Mouse (Mus musculus) hindbrain, embryonic 10.5 days (tissue): ENCODE data around the gene Akap9. TPM values are rescaled to one million over a fixed set of nuclear protein-coding genes. Genes with fewer than 3 reads are reported as not detected.
"Not testable (repeated sequence)": the region's sequence is repeated elsewhere in the genome, so short reads cannot be mapped to it uniquely, and the experiment has no call there.

Experiments used
- DNase-seq: peaks from one replicate; pipeline ENCODE4 v3.0.0-alpha.2; 2017; ENCODE audit warnings: low spot score
- H3K27ac ChIP-seq: fragments of 300-500 bp; sonication (generic); 2 replicates; pipeline ENCODE4 v1.5.1; 2016; ENCODE audit warnings: mild to moderate bottlenecking, moderate library complexity
- H3K27me3 ChIP-seq: fragments of 300-500 bp; sonication (generic); 2 replicates; pipeline ENCODE4 v1.6.1; 2016; ENCODE audit warnings: mild to moderate bottlenecking; ENCODE audit not compliant: poor library complexity, insufficient read depth, severe bottlenecking
- H3K36me3 ChIP-seq: fragments of 300-500 bp; sonication (generic); 2 replicates; pipeline ENCODE4 v1.6.1; 2016; ENCODE audit warnings: mild to moderate bottlenecking, moderate library complexity
- H3K4me1 ChIP-seq: fragments of 300-500 bp; sonication (generic); replicated peaks from 2 replicates; pipeline ENCODE4 v1.6.1; 2016; ENCODE audit warnings: mild to moderate bottlenecking
- H3K4me3 ChIP-seq: fragments of 300-500 bp; sonication (generic); 2 replicates; pipeline ENCODE4 v1.5.1; 2016; ENCODE audit warnings: mild to moderate bottlenecking, moderate library complexity
- H3K9me3 ChIP-seq: fragments of 300-500 bp; sonication (generic); 2 replicates; pipeline ENCODE4 v1.6.1; 2016; ENCODE audit warnings: mild to moderate bottlenecking, moderate library complexity
- WGBS: fragments of 180-500 bp; shearing (Covaris S2); methylation state at CpG from one replicate; pipeline ENCODE4 v1.1.7; 2016; 5-methylcytosine and 5-hydroxymethylcytosine counted together
- polyA plus RNA-seq: library from polyadenylated mRNA; unstranded; fragments of >200 nt; fragmentation: Nextera tagmentation; extraction: Ambion mirVana; gene quantifications from 2 replicates; pipeline ENCODE4 v1.2.1, GENCODE M21; 2016

Akap9 gene
- polyA plus RNA-seq, 1 experiment from 2014 or later: 122 TPM

GRCm38 (mm10) chr5:3976111-3976510 is 48.3 kb downstream of the Akap9 start:
- Histone ChIP-seq H3K4me3 (no peak overlapping the region), H3K27me3 (no peaks in the 10 kb centered on the region)

DNA sequence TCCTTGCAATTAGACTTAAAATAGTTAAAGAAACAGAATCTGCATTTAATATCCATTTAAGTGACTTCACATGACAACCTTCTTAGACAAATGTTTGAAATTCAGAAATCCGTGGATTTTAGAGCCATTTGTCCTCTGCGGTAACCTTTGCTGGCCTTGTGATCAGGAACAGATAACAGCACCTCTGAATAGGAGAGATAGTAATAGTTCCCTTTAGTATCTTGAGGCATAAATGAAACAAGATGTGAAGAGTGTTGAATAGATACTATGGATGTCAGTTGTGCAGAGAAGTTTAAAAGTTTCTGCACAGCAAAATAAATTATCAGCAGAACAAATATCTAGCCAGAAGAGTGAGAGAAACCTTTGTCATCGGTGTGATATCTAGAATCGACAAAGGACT is 50.0 kb downstream of the Akap9 start:
- WGBS: 94% methylated on average over 4 of the region's 4 CpGs

More at GRCm38 (mm10) chr5:3976111-3976510, 48.3 kb downstream of the Akap9 start:
- Histone ChIP-seq H3K27ac (no peak overlapping the region), H3K36me3 (peaks cover 92% of the 10 kb centered on the region), H3K9me3 (no peaks in the 10 kb centered on the region), H3K4me1 (no peaks in the 10 kb centered on the region)
- 94% methylated on average over 8 of the region's 8 CpGs for WGBS
- DNase-seq: no peak

DNA sequence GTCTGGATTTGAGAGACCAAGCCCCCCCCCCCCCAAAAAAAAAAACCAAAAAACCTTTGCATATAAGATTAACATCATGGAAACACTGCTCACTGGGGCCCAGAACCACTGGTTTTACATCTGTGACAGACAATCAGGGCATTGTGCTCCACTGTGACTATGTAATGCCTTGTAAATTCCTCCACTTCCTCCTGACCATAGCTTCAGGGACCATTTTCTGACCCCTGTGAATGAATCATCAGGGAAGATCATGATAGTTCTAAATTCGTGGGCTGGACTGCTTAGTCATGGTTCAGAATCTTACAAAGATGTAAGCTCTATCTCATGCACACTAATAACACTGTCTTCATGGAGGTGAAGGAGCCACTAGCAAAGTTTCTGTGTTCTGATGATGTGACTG is 61.8 kb downstream of the Akap9 start:
- H3K4me3 ChIP-seq: no peak overlapping the region
- H3K4me1 ChIP-seq: no peaks in the 10 kb centered on the region
- no peak for DNase-seq
- H3K36me3 ChIP-seq: peaks cover 50% of the 10 kb centered on the region
- no peak overlapping the region for H3K27ac ChIP-seq
- no peaks in the 10 kb centered on the region for H3K27me3 ChIP-seq
- no peaks in the 10 kb centered on the region for H3K9me3 ChIP-seq
- WGBS: 90% methylated on average over 1 of the region's 1 CpGs

More for the DNA sequence above, 50.0 kb downstream of the Akap9 start:
- Histone ChIP-seq H3K4me3 (no peak overlapping the region), H3K4me1 (no peaks in the 10 kb centered on the region), H3K27me3 (no peaks in the 10 kb centered on the region), H3K36me3 (peaks cover 79% of the 10 kb centered on the region), H3K27ac (no peak overlapping the region), H3K9me3 (no peaks in the 10 kb centered on the region)
- DNase-seq: no peak

GRCm38 (mm10) chr5:3990499-3990898 is 62.6 kb downstream of the Akap9 start:
- no peaks in the 10 kb centered on the region for H3K27me3 ChIP-seq
- H3K27ac ChIP-seq: no peak overlapping the region
- no peaks in the 10 kb centered on the region for H3K4me1 ChIP-seq
- no peak overlapping the region for H3K4me3 ChIP-seq
- no peak for DNase-seq
- no peaks in the 10 kb centered on the region for H3K9me3 ChIP-seq
- WGBS: 83% methylated on average over 1 of the region's 1 CpGs
- peaks cover 52% of the 10 kb centered on the region for H3K36me3 ChIP-seq

DNA sequence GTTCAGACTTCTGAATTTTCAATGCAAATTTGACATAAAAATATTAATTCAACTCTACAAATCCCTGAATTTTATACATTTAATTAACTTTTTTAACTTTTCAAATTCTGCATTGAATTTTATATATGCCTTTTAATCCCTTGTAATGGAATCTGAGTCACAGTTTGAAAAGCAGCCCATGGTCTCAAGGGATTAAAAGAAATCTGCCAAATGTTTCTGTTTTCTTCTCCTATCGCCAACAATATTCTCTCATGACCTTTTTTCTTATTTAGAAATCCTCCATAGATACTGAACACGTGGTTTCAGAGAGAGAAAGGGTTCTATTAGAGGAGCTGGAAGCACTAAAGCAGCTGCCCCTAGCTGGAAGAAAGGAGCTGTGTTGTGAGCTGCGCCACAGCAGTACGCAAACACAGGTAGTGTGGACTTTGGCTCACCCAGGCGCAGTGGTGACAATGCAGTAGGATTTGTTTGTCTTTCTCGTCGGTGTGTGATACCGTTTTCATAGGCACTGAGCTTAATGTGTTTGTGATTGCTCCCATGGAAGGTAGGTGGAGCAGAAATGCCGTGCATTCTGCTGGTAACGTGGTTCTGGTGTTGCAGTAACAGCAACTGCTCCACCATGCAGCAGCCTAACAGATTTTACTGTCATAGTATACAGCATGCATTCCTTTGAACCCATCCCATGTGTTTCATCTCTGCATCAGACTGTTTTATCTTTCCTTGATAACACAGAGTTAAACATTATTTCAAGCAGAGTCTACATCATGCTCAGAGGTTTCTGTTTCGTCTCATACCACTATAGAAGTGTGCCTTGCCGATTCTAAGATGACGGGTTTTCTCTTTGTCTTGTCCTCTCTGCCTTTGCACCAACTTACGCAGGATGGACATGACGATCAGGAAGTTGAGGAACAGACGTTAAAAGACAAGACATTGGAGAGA is 76.9 kb downstream of the Akap9 start:
- 92% methylated on average over 16 of the region's 16 CpGs for WGBS
- no peak for DNase-seq
- no peaks in the 10 kb centered on the region for H3K27me3 ChIP-seq
- H3K4me3 ChIP-seq: no peak overlapping the region
- H3K27ac ChIP-seq: no peak overlapping the region
- H3K36me3 ChIP-seq: peaks cover 64% of the 10 kb centered on the region
- no peaks in the 10 kb centered on the region for H3K9me3 ChIP-seq
- H3K4me1 ChIP-seq: no peaks in the 10 kb centered on the region

- no peak for DNase-seq
- H3K27ac ChIP-seq: no peak overlapping the region
- H3K9me3 ChIP-seq: no peaks in the 10 kb centered on the region
- no peaks in the 10 kb centered on the region for H3K27me3 ChIP-seq
- H3K4me3 ChIP-seq: no peak overlapping the region
- no peaks in the 10 kb centered on the region for H3K4me1 ChIP-seq
- 94% methylated on average over 3 of the region's 3 CpGs for WGBS
- peaks cover 73% of the 10 kb centered on the region for H3K36me3 ChIP-seq
Measured at GRCm38 (mm10) chr5:4006606-4007005, 78.8 kb downstream of the Akap9 start.

- H3K27ac ChIP-seq: no peak overlapping the region
- no peak overlapping the region for H3K4me3 ChIP-seq
- H3K27me3 ChIP-seq: no peaks in the 10 kb centered on the region
- no peaks in the 10 kb centered on the region for H3K4me1 ChIP-seq
- H3K36me3 ChIP-seq: peaks cover 84% of the 10 kb centered on the region
- no peak for DNase-seq
- WGBS: 93% methylated on average over 10 of the region's 10 CpGs
- no peaks in the 10 kb centered on the region for H3K9me3 ChIP-seq
Measured at GRCm38 (mm10) chr5:4008266-4008665, 80.4 kb downstream of the Akap9 start.

GRCm38 (mm10) chr5:4009540-4009939 is 81.7 kb downstream of the Akap9 start:
- Histone ChIP-seq H3K36me3 (peaks cover 89% of the 10 kb centered on the region), H3K4me3 (no peak overlapping the region), H3K27me3 (no peaks in the 10 kb centered on the region), H3K4me1 (no peaks in the 10 kb centered on the region), H3K27ac (no peak overlapping the region), H3K9me3 (no peaks in the 10 kb centered on the region)
- no peak for DNase-seq
- WGBS: 87% methylated on average over 6 of the region's 6 CpGs

GRCm38 (mm10) chr5:4017646-4018045 is 89.8 kb downstream of the Akap9 start:
- H3K4me3 ChIP-seq, H3K4me1 ChIP-seq, H3K27ac ChIP-seq, H3K27me3 ChIP-seq, DNase-seq, H3K9me3 ChIP-seq: not testable (repeated sequence)
- H3K36me3 ChIP-seq: peaks cover 84% of the 10 kb centered on the region
- 94% methylated on average over 1 of the region's 1 CpGs for WGBS

GRCm38 (mm10) chr5:4019377-4019776 is 91.5 kb downstream of the Akap9 start:
- H3K36me3 ChIP-seq: peaks cover 66% of the 10 kb centered on the region
- no peak overlapping the region for H3K27ac ChIP-seq
- H3K9me3 ChIP-seq: no peaks in the 10 kb centered on the region
- WGBS: 94% methylated on average over 4 of the region's 4 CpGs
- no peaks in the 10 kb centered on the region for H3K27me3 ChIP-seq
- no peaks in the 10 kb centered on the region for H3K4me1 ChIP-seq
- no peak overlapping the region for H3K4me3 ChIP-seq
- no peak for DNase-seq

- Histone ChIP-seq H3K27ac (no peak overlapping the region), H3K36me3 (peaks cover 60% of the 10 kb centered on the region), H3K9me3 (no peaks in the 10 kb centered on the region), H3K27me3 (no peaks in the 10 kb centered on the region), H3K4me1 (no peaks in the 10 kb centered on the region), H3K4me3 (no peak overlapping the region)
- 90% methylated on average over 1 of the region's 1 CpGs for whole genome bisulfite sequencing
- no peak for DNase-seq
Measured at GRCm38 (mm10) chr5:4020018-4020417, 92.2 kb downstream of the Akap9 start.

DNA sequence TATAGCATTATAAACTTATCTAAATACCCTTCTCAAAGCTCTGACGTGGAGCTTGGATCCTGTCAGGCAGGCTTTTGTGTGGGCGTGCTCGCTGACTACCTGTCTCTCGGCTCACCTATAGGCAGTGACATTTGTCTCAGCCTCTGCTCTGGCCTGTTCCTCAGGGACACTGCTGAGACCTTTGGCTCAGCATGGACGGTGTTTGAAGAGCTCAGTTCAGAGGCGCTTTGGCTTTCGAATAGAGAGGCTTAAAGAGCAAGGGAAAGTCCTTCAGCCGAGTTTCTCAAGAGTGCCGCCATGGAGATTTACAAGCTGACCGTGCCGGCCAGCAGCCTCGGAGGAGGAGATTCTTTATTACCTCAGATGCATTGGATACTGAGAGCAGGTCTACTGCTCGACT is 95.3 kb downstream of the Akap9 start:
- no peak overlapping the region for H3K4me3 ChIP-seq
- no peaks in the 10 kb centered on the region for H3K27me3 ChIP-seq
- 84% methylated on average over 13 of the region's 13 CpGs for WGBS
- H3K36me3 ChIP-seq: peaks cover 39% of the 10 kb centered on the region
- no peaks in the 10 kb centered on the region for H3K9me3 ChIP-seq
- DNase-seq: no peak
- H3K4me1 ChIP-seq: no peaks in the 10 kb centered on the region
- H3K27ac ChIP-seq: no peak overlapping the region

DNA sequence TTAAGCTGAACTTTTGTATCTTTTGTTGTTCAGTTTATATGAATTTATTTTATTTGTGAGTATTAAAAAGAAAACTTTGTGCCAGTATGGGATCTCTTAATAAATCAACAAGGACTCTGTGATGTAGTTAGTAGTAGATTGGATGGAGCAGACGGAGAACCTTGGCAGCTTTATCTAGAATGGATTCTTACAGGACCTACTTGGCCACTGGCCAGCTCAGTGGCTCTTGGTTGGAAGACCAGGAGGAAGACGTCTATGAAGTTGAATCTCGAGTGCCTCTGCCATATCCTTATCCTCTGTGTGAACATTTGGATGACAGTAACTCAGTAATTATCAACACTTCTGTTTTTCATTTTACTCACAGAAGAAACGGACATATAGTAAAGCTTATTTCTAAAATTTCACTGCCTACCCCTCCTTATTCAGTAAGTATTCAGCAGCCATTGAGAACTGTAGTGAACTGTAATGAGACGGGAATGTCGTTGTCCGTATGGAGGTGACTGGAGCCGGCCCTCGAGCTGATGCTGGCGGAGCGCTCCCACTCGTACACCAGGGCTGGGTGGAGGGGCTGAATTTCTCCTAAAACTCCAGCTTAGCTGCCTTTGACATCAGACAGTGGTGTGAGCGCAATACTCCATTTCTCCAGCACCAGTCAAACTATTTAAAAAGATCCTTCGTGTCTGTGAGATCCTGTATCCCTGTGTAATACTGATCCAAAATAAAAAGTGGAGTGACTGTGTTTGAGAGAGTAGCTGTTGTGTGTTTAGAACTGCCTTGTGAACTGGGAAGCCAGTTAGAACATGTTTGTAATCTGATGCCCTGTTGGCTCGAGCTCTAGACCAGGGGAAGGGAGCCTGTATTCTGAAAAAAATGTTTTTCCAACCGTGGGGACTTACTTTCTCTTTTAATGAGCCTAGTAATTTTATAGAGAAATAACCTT is 96.2 kb downstream of the Akap9 start:
- H3K4me3 ChIP-seq: no peak overlapping the region
- H3K9me3 ChIP-seq: no peaks in the 10 kb centered on the region
- no peaks in the 10 kb centered on the region for H3K4me1 ChIP-seq
- H3K27me3 ChIP-seq: no peaks in the 10 kb centered on the region
- peaks cover 39% of the 10 kb centered on the region for H3K36me3 ChIP-seq
- no peak overlapping the region for H3K27ac ChIP-seq
- DNase-seq: no peak
- 82% methylated on average over 16 of the region's 16 CpGs for WGBS
